Mouse (Mus musculus): ENCODE data around the gene Tbc1d8. TPM values are rescaled to one million over a fixed set of nuclear protein-coding genes. Genes with fewer than 3 reads are reported as not detected.

Gene Tbc1d8
- polyA plus RNA-seq, 1 experiment from 2014 or later: 13.4 TPM

DNA sequence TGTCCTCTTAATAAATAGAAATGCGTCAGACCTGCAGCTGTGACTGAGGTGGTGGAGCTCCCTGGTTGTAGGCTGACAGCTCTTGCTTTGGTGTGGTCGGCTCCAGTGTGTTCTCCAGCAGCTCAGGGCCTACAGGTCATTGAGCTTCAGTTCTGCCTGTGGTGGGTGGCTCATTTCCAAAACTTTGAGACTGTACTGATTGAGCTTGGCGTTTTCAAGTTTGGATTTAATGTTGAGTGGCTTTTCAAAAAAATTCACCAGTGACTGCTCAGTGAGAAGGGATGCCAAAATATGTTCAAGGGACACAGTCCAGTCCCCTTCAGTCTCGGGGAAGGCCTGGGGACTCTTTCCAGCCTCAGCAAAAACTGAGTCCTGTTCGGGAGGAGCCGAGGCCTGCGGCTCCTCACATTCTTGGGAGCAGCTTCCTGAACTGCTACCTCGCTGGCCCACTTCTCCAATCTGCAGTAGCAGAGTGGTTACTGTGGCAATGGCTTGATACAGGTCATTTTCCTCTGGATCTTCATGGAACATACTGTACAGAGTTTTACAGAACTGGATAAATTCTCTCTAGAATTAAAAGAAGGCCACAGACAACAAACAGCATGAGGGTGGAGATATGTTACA is 106.2 kb downstream of the Tbc1d8 start:
- H3K9ac ChIP-seq: no peak overlapping the region
- peaks cover 8% of the 10 kb centered on the region for H3K4me1 ChIP-seq
- no peak for ATAC-seq (ENCODE audit: borderline replicate concordance, extremely low read depth, low FRiP score, low TSS enrichment)
- H3K27ac ChIP-seq: no peak overlapping the region
- no peaks in the 10 kb centered on the region for H3K9me3 ChIP-seq
- no peaks in the 10 kb centered on the region for H3K27me3 ChIP-seq
- no peak overlapping the region for H3K4me2 ChIP-seq
- peaks cover 69% of the 10 kb centered on the region for H3K36me3 ChIP-seq
- 76% methylated on average over 8 of the region's 8 CpGs for WGBS
- no peak overlapping the region for H3K4me3 ChIP-seq

DNA sequence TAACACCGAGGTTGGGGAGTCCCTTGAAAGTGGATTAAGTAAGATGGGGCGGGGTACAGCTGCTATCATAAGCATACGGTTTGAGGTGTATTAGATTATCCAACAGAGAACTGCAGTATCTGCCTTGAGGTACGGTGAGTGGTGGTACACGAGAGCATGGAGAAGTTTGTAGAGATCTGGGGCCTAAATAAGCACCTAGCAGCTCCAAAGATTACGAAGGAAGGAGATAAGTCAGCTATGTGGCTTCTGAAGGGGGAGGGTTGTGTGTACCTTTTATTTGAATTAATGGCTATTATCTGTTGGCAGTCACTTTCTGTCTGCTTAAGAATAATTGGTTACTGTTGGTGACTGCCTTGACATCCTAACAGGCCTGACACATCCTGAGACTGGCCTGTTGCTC is 108.1 kb downstream of the Tbc1d8 start:
- Histone ChIP-seq H3K4me2 (no peak overlapping the region), H3K4me1 (peaks cover 13% of the 10 kb centered on the region), H3K9me3 (no peaks in the 10 kb centered on the region), H3K4me3 (no peak overlapping the region), H3K9ac (no peak overlapping the region), H3K36me3 (peaks cover 59% of the 10 kb centered on the region), H3K27ac (no peak overlapping the region), H3K27me3 (no peaks in the 10 kb centered on the region)
- WGBS: 80% methylated on average over 6 of the region's 6 CpGs
- no peak for ATAC-seq (ENCODE audit: borderline replicate concordance, extremely low read depth, low FRiP score, low TSS enrichment)

DNA sequence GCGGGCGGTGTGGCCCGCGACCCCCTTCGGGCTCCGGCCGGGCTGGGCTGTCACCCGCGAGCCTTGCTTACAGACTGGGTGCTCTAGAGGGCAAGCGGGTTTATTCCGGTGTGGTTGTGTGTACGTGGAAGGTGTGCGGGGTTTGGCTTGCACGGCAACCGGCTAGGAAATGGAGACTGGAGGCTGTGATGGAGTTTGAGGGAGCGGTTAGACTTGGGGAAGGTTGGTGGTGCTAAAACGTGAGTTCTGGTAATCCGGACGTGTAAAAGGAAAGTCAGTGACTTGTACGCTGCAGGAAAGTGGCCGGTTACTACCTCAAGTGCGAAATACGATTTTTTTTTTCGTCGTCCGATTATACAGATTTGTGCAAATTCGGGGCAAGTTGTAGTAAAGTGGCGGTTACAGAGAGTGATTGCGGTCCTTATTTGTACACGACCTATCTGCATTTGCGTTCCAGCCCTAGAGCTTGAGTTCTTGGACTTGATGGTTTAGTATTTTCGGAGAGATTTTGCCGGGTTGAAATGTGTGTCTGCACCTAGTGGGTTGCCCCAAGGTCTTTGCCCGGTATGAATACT is 110.2 kb downstream of the Tbc1d8 start:
- Histone ChIP-seq H3K27ac (peak overlapping the region; percentile 79), H3K4me1 (peaks cover 13% of the 10 kb centered on the region), H3K27me3 (no peaks in the 10 kb centered on the region), H3K9ac (peak overlapping the region; percentile 98), H3K9me3 (no peaks in the 10 kb centered on the region), H3K4me2 (peak overlapping the region; percentile 69), H3K36me3 (peaks cover 43% of the 10 kb centered on the region), H3K4me3 (peak overlapping the region; percentile 83)
- ATAC-seq (ENCODE audit: borderline replicate concordance, extremely low read depth, low FRiP score, low TSS enrichment): peak; percentile 15
- under 1% methylated on average over 34 of the region's 34 CpGs for WGBS

DNA sequence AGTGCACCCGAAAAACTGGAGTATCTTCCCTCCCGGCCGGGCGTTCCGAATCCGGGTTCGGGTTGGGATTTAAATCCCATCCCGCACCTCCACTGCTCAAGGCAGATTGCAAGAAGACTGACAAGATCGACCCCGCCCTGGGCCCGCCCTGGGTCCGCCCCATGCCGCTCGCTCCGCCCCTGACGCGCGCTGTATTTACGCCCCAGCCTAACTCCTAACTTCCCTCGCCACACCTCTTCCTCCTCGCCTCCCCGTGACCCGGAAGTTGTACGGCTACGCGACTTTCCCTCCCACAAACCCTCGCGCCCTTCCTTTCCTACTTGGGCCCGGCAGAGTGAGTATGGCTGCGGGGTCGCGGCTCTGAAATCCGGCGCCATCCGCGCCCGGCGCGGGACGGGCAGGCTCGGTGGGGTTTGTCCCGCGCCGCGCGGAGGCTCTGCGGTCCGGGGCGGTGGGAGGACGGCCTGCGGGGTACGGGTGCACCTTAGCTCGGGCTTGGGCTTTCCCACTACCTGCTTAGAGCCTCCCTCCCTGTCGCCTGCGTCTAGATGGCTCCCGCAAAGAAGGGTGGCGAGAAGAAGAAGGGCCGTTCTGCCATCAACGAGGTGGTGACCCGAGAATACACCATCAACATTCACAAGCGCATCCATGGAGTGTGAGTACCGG is 110.8 kb downstream of the Tbc1d8 start, which contains the start of gene Rpl31:
Gene Rpl31 (plus strand): TSS at position 242 of the 666 bp plus-strand sequence.
- H3K4me1 ChIP-seq: peaks cover 13% of the 10 kb centered on the region
- peak within 1 kb of the TSS; percentile 83 for H3K4me3 ChIP-seq
- H3K36me3 ChIP-seq: peaks cover 37% of the 10 kb centered on the region
- H3K9me3 ChIP-seq: no peaks in the 10 kb centered on the region
- H3K4me2 ChIP-seq: peak within 1 kb of the TSS; percentile 69
- peak within 1 kb of the TSS; percentile 79 for H3K27ac ChIP-seq
- ATAC-seq (ENCODE audit: borderline replicate concordance, extremely low read depth, low FRiP score, low TSS enrichment): peak; percentile 99
- peak within 1 kb of the TSS; percentile 98 for H3K9ac ChIP-seq
- WGBS: under 1% methylated on average over 62 of the region's 62 CpGs
- no peaks in the 10 kb centered on the region for H3K27me3 ChIP-seq

DNA sequence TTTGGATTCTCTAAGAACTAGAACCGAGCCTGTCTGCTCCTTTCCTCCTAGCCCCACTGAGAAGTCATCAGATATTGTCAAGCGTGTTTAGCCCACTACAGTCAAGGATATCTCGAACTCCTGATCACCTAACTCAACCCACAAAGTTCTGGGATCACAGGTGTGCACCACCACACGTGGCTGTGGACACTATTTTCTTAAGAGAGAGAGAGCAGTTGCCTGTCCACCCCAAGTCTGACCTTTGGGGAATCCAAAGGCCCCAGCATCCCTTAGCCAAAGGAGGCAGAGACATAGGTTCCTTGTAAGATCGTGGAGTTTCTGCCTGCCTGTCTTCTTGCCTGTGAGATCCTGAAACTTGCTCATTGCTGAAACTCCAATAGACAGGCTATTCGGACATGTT is 111.5 kb downstream of the Tbc1d8 start:
- H3K9me3 ChIP-seq: no peaks in the 10 kb centered on the region
- peaks cover 13% of the 10 kb centered on the region for H3K4me1 ChIP-seq
- no peak for ATAC-seq (ENCODE audit: borderline replicate concordance, extremely low read depth, low FRiP score, low TSS enrichment)
- peak overlapping the region; percentile 68 for H3K4me2 ChIP-seq
- H3K27me3 ChIP-seq: 0 out of 2 replicates have a peak, but pooled peaks cover 4% of the 10 kb centered on the region
- no peak overlapping the region for H3K27ac ChIP-seq
- WGBS: 25% methylated on average over 6 of the region's 6 CpGs
- H3K36me3 ChIP-seq: peaks cover 30% of the 10 kb centered on the region
- H3K4me3 ChIP-seq: peak overlapping the region; percentile 83
- H3K9ac ChIP-seq: peak overlapping the region; percentile 53

DNA sequence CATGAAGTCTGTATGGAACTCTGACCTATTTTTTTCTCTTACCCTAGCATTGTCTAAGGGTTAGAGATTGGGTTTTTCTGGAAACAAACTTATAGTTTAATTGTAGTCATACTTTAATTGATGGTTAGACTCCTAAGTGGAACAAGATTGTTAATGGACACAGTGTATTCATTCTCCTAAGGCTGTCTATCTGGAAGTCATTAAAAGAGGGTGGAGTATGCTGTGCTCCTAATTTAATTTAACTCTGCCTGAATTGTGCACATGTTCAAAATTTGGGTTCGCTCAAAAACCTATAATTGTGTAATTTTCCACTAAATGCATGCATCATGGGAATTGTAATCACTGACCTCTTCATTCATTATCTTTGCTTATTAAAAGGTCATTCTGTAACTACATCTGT is 113.0 kb downstream of the Tbc1d8 start:
- no peaks in the 10 kb centered on the region for H3K9me3 ChIP-seq
- no peak overlapping the region for H3K4me3 ChIP-seq
- no peak overlapping the region for H3K4me2 ChIP-seq
- H3K27me3 ChIP-seq: 0 out of 2 replicates have a peak, but pooled peaks cover 4% of the 10 kb centered on the region
- WGBS: 78% methylated on average over 1 of the region's 1 CpGs
- H3K36me3 ChIP-seq: peaks cover 15% of the 10 kb centered on the region
- peaks cover 17% of the 10 kb centered on the region for H3K4me1 ChIP-seq
- H3K27ac ChIP-seq: no peak overlapping the region
- no peak overlapping the region for H3K9ac ChIP-seq
- no peak for ATAC-seq (ENCODE audit: borderline replicate concordance, extremely low read depth, low FRiP score, low TSS enrichment)

DNA sequence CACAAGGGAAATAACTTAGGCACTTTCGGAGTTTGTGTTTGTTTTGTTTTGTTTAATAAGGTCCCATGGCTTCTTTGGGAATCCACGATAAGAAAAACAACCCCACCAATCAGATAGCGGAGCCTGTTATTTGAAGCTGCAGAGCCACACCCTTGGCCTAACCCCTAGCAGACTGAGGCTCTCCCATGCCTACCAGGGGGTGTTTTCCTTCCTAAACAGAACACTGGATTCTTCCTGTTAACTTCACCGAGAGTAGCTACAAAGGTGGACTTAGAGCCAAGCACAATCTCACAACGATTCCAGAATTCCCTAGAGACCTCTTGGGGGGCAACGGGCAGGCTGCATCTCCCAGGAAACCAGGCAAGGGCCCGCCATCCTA is 116.1 kb downstream of the Tbc1d8 start:
- Histone ChIP-seq H3K4me2 (no peak overlapping the region), H3K27me3 (0 out of 2 replicates have a peak, but pooled peaks cover 4% of the 10 kb centered on the region), H3K27ac (no peak overlapping the region), H3K4me1 (peaks cover 9% of the 10 kb centered on the region), H3K36me3 (no peaks in the 10 kb centered on the region), H3K4me3 (no peak overlapping the region), H3K9me3 (no peaks in the 10 kb centered on the region), H3K9ac (no peak overlapping the region)
- WGBS: 41% methylated on average over 7 of the region's 7 CpGs
- no peak for ATAC-seq (ENCODE audit: borderline replicate concordance, extremely low read depth, low FRiP score, low TSS enrichment)

DNA sequence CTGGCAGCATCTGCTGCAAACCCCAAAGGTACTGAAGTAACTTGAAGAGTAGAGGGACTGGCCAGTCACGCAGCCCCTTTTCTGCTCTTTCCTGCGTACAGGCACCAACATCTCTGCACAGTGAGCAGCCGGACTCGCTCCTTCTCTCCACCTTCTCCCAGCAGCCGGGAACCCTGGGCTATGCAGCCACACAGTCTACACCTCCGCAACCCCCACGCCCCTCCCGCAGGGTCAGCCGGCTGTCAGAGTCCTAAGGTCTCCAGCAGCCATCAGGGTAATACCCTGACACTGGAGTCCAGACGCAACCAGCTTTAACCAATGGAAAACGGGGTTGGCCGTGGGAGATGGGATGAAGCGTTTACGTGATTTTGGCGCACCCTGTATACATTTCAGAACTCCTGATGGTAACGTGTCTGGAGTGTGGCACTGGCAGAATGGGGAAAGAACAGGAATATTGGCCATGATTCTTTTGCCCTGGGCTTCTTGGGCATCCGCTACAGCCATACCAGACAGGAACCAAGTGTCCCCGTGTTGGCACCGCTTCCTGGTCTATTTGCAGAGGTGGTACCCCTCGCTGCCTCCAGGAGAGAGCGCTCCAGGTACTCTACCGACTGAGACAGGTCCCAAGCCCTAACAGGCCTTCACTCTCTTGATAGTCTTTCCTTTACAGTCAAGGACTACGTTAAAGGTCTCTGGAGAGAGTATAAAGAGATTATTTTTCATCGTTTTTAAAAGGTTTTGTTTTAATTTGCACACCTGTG is 116.6 kb downstream of the Tbc1d8 start:
- Histone ChIP-seq H3K9ac (no peak overlapping the region), H3K27me3 (0 out of 2 replicates have a peak, but pooled peaks cover 4% of the 10 kb centered on the region), H3K27ac (no peak overlapping the region), H3K4me2 (peak overlapping the region; percentile 35), H3K36me3 (no peaks in the 10 kb centered on the region), H3K9me3 (no peaks in the 10 kb centered on the region), H3K4me3 (no peak overlapping the region), H3K4me1 (peaks cover 6% of the 10 kb centered on the region)
- 0 out of 2 replicates have a peak, but pooled peaks have one; percentile 23 for ATAC-seq (ENCODE audit: borderline replicate concordance, extremely low read depth, low FRiP score, low TSS enrichment)
- WGBS: 22% methylated on average over 24 of the region's 24 CpGs

DNA sequence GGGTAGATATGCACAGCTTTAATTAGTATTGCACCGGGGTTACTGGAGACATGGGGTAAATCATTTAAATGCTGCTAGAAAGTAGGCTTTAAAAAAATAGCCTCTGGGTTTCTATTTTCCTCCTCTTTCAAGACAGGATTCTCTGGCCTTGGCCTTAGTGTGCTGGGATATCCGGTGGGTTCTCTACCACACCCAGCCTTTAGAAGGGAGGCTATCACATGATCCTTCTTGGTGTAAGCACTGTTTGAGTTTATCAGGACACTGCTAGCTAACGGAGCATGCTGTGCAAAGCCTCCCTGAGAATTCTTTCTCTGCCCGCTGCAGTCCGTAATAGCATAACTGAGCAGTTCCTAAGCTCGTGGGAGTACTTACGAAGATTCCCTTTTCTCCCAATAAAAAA is 129.1 kb downstream of the Tbc1d8 start:
- Histone ChIP-seq H3K27ac (no peak overlapping the region), H3K4me1 (no peaks in the 10 kb centered on the region), H3K9ac (no peak overlapping the region), H3K4me3 (no peak overlapping the region), H3K4me2 (no peak overlapping the region), H3K27me3 (no peaks in the 10 kb centered on the region), H3K36me3 (no peaks in the 10 kb centered on the region), H3K9me3 (no peaks in the 10 kb centered on the region)
- no peak for ATAC-seq (ENCODE audit: borderline replicate concordance, extremely low read depth, low FRiP score, low TSS enrichment)
- WGBS: 76% methylated on average over 7 of the region's 7 CpGs

DNA sequence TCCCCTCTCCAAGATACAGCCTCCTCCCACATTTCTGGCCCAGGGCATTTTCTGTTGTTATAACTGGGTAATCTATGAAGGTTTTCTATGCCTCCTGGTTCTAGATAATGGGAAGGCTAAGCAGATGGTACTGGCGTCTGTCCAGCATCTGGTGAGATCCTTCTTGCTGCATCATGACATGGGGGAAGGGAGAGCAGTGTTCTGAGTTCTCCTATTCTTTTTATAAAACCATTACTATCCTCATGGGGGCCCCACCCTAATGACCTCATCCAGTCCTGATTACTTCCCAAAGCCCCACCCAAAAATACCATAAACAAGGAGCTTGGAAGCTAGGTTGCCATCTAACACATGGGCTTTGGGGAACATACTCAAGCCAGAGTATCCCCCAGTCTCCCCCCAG is 129.6 kb downstream of the Tbc1d8 start:
- H3K9me3 ChIP-seq: no peaks in the 10 kb centered on the region
- H3K9ac ChIP-seq: no peak overlapping the region
- H3K27me3 ChIP-seq: no peaks in the 10 kb centered on the region
- no peaks in the 10 kb centered on the region for H3K36me3 ChIP-seq
- no peak overlapping the region for H3K4me2 ChIP-seq
- no peak overlapping the region for H3K4me3 ChIP-seq
- H3K4me1 ChIP-seq: no peaks in the 10 kb centered on the region
- no peak overlapping the region for H3K27ac ChIP-seq
- 69% methylated on average over 1 of the region's 1 CpGs for WGBS
- no peak for ATAC-seq (ENCODE audit: borderline replicate concordance, extremely low read depth, low FRiP score, low TSS enrichment)

DNA sequence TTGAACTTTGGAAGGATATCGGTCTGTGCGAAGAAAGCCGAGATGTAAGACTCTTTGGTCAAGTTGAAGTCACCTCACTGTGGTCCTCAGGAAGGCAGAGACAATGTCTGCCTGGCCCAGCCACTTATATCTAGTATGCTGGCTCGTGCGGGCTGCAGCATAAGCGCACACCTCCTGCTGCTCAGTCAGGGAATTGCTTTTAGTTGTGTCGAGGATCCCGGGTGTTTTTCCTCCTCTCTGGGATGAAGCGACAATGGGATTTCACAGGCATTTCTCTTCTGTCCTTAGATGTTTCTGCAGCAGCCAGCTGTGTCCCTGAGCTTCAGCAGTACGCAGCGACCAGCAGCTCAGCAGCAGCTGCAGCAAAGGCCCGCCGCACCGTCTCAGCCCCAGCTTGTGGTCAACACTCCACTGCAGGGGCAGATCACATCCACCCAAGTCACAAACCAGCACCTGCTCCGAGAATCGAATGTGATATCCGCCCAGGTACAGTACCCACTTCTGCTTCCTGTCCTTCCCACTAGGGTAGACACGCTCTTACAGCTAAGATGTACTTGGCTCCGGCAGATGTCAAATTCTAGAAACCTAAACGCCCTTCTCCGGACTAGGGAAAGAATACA is 133.5 kb downstream of the Tbc1d8 start:
- Histone ChIP-seq H3K9me3 (no peaks in the 10 kb centered on the region), H3K9ac (no peak overlapping the region)
- ATAC-seq (ENCODE audit: borderline replicate concordance, extremely low read depth, low FRiP score, low TSS enrichment): no peak

More for the DNA sequence above, 133.5 kb downstream of the Tbc1d8 start:
- Histone ChIP-seq H3K4me2 (no peak overlapping the region), H3K27ac (no peak overlapping the region), H3K4me1 (0 out of 2 replicates have a peak, but pooled peaks cover 2% of the 10 kb centered on the region), H3K4me3 (no peak overlapping the region), H3K27me3 (no peaks in the 10 kb centered on the region), H3K36me3 (no peaks in the 10 kb centered on the region)
- WGBS: 56% methylated on average over 21 of the region's 21 CpGs

Data from lung, embryonic 15.5 days (tissue).